Mouse (Mus musculus): ENCODE results near the gene Alg13.

DNA sequence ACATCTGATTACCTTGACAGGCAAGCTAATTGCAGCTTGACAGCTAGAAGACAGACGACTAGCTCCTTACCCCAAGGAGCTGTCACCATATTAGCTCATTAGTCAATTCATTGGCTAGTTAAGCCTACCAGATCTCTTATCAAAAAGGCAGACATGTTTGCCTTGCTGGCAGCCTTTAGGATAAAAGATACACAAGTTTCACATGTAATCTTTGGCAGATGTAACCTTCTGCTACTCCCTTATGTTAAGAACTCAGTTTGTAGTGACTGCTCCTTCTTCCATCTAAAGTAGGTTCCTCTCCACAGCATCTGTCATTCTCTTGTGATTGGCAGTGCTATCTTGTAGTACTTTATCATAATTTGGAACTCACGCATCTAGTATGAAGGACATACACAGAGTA, 3.6 kb upstream of the Alg13 start:
- no peak for TF ChIP-seq TAL1 (IDR thresholded peaks at IDR 0.05; ENCODE audit: low read length)
- no peak for TF ChIP-seq MAFK (IDR thresholded peaks at IDR 0.05; ENCODE audit: borderline replicate concordance, low read depth, low read length)

All from MEL (cell line).